Mouse (Mus musculus) left cerebral cortex, adult 9 months (tissue): ENCODE results near the gene Cfap36.

Experiments
- DNase-seq, 2 experiments: peaks; one replicate each; pipeline ENCODE4 v3.0.0; 2022; ENCODE audit warnings: low spot score in 2 of 2

The Cfap36 gene

DNA sequence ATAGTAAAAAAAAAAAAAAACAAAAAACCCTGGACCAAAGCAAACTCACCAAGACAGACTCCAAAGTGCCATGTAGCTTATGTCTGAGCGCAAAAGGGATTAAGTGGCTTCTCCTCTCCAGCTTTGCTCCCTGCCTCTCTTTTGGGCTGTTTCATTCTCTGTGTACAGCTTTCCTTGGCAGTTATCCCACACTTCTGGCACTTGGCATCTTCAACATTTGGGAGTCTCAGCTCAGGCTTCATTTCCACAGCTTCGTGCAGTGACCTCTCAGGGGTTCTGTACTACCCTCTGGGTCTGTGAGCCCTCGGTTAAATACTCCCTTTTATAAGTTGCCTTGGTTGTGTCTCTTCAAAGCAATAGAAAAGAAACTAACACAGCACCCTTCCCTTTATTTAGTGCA lies 66.6 kb downstream of the Cfap36 start:
- peak in 1 of 2 experiments; percentile 12 for DNase-seq

- no peak for DNase-seq
These were observed 67.9 kb downstream of the Cfap36 start for GRCm38 (mm10) chr11:29179319-29179718.

GRCm38 (mm10) chr11:29173706-29174436 lies 73.3 kb downstream of the Cfap36 start:
- no peak for DNase-seq

DNA sequence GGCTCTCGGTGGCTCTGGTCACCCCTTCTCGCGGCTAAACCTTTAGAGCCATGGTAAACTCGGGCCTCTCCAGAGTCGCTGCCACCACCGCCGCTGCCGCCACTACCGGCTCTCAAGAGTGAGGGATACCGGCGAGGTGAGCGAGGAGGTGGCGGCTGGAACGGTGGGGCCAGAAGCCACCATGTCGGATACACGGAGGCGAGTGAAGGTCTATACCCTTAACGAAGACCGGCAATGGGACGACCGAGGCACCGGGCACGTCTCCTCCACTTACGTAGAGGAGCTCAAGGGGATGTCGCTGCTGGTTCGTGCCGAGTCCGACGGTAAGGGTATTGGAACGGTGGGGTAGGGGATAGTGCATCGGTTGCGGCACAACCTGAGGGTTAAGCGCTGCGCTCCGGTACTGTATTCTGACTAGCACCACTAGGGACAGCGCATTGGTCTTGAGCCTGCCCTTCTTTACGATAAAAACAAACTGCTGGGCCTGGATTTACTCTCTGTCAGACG lies 74.0 kb downstream of the Cfap36 start:
- peak in 1 of 2 experiments; percentile 48 for DNase-seq

- DNase-seq: peak; percentile 96 to 98
These were observed 74.6 kb downstream of the Cfap36 start, which contains the start of gene Ppp4r3b for GRCm38 (mm10) chr11:29172563-29173124. Ppp4r3b (plus strand) TSS chr11:29172890.

GRCm38 (mm10) chr11:29171959-29172391 lies 75.2 kb downstream of the Cfap36 start:
- DNase-seq: peak; percentile 52 to 71
